Comparison of ENCODE assay signal across 7 mouse cellular contexts in genomic region chr16:58522677-58523043, GRCm38 (mm10). TPM values are rescaled to one million over a fixed set of nuclear protein-coding genes. Genes with fewer than 3 reads are reported as not detected.
DNase-seq lines count a peak whose midpoint lies in the region; ATAC-seq and TF ChIP-seq lines count a peak whose summit lies in the region.

No protein-coding gene starts in this region.

- DNase-seq in lung, embryonic 14.5 days: no peak
- no peak for DNase-seq in lung, adult 18-20 months
- peak; percentile 59 for DNase-seq in embryo, embryonic 10.5 days (ENCODE audit: low spot score)
- DNase-seq in hindbrain, embryonic 10.5 days (ENCODE audit: low spot score): no peak
- DNase-seq in spleen, postnatal 14 days (ENCODE audit: low spot score in 2 of 2): no peak
- DNase-seq in urinary bladder, postnatal 4 days (ENCODE audit: low spot score in 2 of 2): no peak

- peak overlapping the region; percentile 88 for H3K4me2 ChIP-seq in lung, embryonic 14.5 days

- peak overlapping the region; percentile 81 for H3K4me3 ChIP-seq in lung, embryonic 14.5 days (ENCODE audit: low read depth, low read length)
- H3K4me3 ChIP-seq in hindbrain, embryonic 10.5 days: peak overlapping the region; percentile 75

- H3K4me1 ChIP-seq in lung, embryonic 14.5 days (ENCODE audit: insufficient read depth): no peaks in the 10 kb centered on the region; the same call in 1 of the 2 replicates
- peaks cover 16% of the 10 kb centered on the region; the same call in 1 of the 2 replicates for H3K4me1 ChIP-seq in hindbrain, embryonic 10.5 days (replicated peaks)

- H3K27ac ChIP-seq in lung, embryonic 14.5 days (ENCODE audit: low read depth): peak overlapping the region; percentile 83
- H3K27ac ChIP-seq in hindbrain, embryonic 10.5 days: peak overlapping the region; percentile 92

- no peaks in the 10 kb centered on the region for H3K9me3 ChIP-seq in lung, embryonic 14.5 days (ENCODE audit: low read depth, low read length)
- peaks cover 8% of the 10 kb centered on the region for H3K9me3 ChIP-seq in hindbrain, embryonic 10.5 days

- no peaks in the 10 kb centered on the region for H3K27me3 ChIP-seq in lung, embryonic 14.5 days (ENCODE audit: insufficient read depth, low read length)
- peaks cover 17% of the 10 kb centered on the region; the same call in 1 of the 2 replicates for H3K27me3 ChIP-seq in hindbrain, embryonic 10.5 days (ENCODE audit: insufficient read depth, poor library complexity, severe bottlenecking)

- H3K36me3 ChIP-seq in lung, embryonic 14.5 days (ENCODE audit: insufficient read depth): no peaks in the 10 kb centered on the region
- H3K36me3 ChIP-seq in hindbrain, embryonic 10.5 days: no peaks in the 10 kb centered on the region

- TF ChIP-seq CTCF in lung, embryonic 14.5 days (IDR thresholded peaks at IDR 0.05; ENCODE audit: low read depth): no peak

- ATAC-seq in lung, embryonic 14.5 days (ENCODE audit: insufficient read depth): peak; percentile 64
- ATAC-seq in megakaryocyte progenitor cell, adult 5-6 weeks (replicated peaks; ENCODE audit: poor library complexity): peak; percentile 27; the same call in 1 of the 2 replicates

- H3K9ac ChIP-seq in lung, embryonic 14.5 days: peak overlapping the region; percentile 86

- WGBS in lung, embryonic 14.5 days: 0% methylated on average over 16 of the region's 16 CpGs
- WGBS in hindbrain, embryonic 10.5 days: under 1% methylated on average over 16 of the region's 16 CpGs

RNA-seq across cellular contexts. Expression of gene St3gal6, which starts 1.4 kb away (rescaled TPM):
- polyA plus RNA-seq in lung, embryonic 14.5 days (2014; fragmentation: Nextera tagmentation; extraction: Ambion mirVana): 26.6 and 30.2 TPM in 2 replicates
- 8.7 and 10.2 TPM in 2 replicates for polyA plus RNA-seq in hindbrain, embryonic 10.5 days (2016; fragmentation: Nextera tagmentation; extraction: Ambion mirVana)
- total RNA-seq in megakaryocyte progenitor cell, adult 5-6 weeks (2015): 2.8 and 4.5 TPM in 2 replicates
- total RNA-seq in megakaryocyte progenitor cell, adult 5-6 weeks (2017): 4.0 and 8.0 TPM in 2 replicates
